Mouse (Mus musculus): Measurements from ENCODE around the gene Cltrn. TPM values are rescaled to one million over a fixed set of nuclear protein-coding genes. Genes with fewer than 3 reads are reported as not detected.

The Cltrn gene
- total and polyA plus RNA-seq, 3 experiments = not detected

- TF ChIP-seq RCOR1 (conservative IDR thresholded peaks at IDR 0.05; ENCODE audit: low read depth, low read length) (no peak), SMC3 (IDR thresholded peaks at IDR 0.05; ENCODE audit: low read depth, low read length) (no peak), CTCF (conservative IDR thresholded peaks at IDR 0.05 in 1 of 2, IDR thresholded peaks at IDR 0.05 in 1 of 2; ENCODE audit: low read depth in 2 of 2, low read length in 2 of 2) (no peak), NELFE (IDR thresholded peaks at IDR 0.05; ENCODE audit: low read depth, low read length) (no peak), NRF1 (IDR thresholded peaks at IDR 0.05; ENCODE audit: low read depth, low read length) (no peak), ETS1 (conservative IDR thresholded peaks at IDR 0.05; ENCODE audit: low read depth, low read length) (no peak), EP300 (IDR thresholded peaks at IDR 0.05; ENCODE audit: low read length) (no peak), SIN3A (IDR thresholded peaks at IDR 0.05; ENCODE audit: low read length) (no peak), USF2 (conservative IDR thresholded peaks at IDR 0.05; ENCODE audit: low read depth, low read length) (no peak), ZC3H11A (IDR thresholded peaks at IDR 0.05; ENCODE audit: low read depth, low read length) (no peak), MAFK (IDR thresholded peaks at IDR 0.05; ENCODE audit: insufficient replicate concordance, low read length) (no peak), KAT2A (IDR thresholded peaks at IDR 0.05; ENCODE audit: insufficient replicate concordance, low read length) (no peak), GABPA (IDR thresholded peaks at IDR 0.05; ENCODE audit: insufficient replicate concordance, low read depth, low read length) (no peak), E2F4 (IDR thresholded peaks at IDR 0.05; ENCODE audit: insufficient replicate concordance, low read depth, low read length) (no peak), MXI1 (IDR thresholded peaks at IDR 0.05; ENCODE audit: low read depth, low read length) (no peak), POLR2A (IDR thresholded peaks at IDR 0.05; ENCODE audit: low read depth, low read length) (no peak), IRF4 (IDR thresholded peaks at IDR 0.05; ENCODE audit: low read depth, low read length) (no peak)
- Histone ChIP-seq H3K27ac (ENCODE audit: insufficient read depth, low read depth) (no peak overlapping the region), H3K9me3 (replicated peaks; ENCODE audit: low read length) (no peaks in the 10 kb centered on the region), H3K4me3 (replicated peaks in 1 of 3; ENCODE audit: low read depth in 2 of 3, low read length in 2 of 3, poor library complexity in 1 of 3) (no peak overlapping the region), H3K4me2 (ENCODE audit: insufficient read depth, low read depth, poor library complexity, severe bottlenecking) (no peak overlapping the region), H3K9ac (ENCODE audit: insufficient read depth, low read depth) (no peak overlapping the region), H3K36me3 (replicated peaks in 1 of 2; ENCODE audit: control insufficient read depth in 1 of 2, insufficient read depth in 1 of 2, low read length in 1 of 2) (no peaks in the 10 kb centered on the region), H3K4me1 (ENCODE audit: control insufficient read depth in 1 of 2, insufficient read depth in 2 of 2) (no peaks in the 10 kb centered on the region), H3K27me3 (replicated peaks) (no peaks in the 10 kb centered on the region), H3K79me2 (replicated peaks; ENCODE audit: control insufficient read depth, extremely low read depth, insufficient read depth, poor library complexity, severe bottlenecking) (no peaks in the 10 kb centered on the region)
- in situ Hi-C loops (cut with MboI; ENCODE audit: low pct_ligation_motif_present, low pct_unique_long_range_greater_than_20kb, low sequenced_read_pairs) (no loop called here), dilution Hi-C loops (cut with MboI; ENCODE audit: extremely low pct_ligation_motif_present, extremely low pct_unique_long_range_greater_than_20kb, low sequenced_read_pairs) (no loop called here)
- no peak for DNase-seq (ENCODE audit: extremely low read depth)
Measured at GRCm38 (mm10) chrX:164102198-164102597, 13.6 kb downstream of the Cltrn start.

- no peaks in the 10 kb centered on the region for H3K79me2 ChIP-seq (replicated peaks; ENCODE audit: control insufficient read depth, extremely low read depth, insufficient read depth, poor library complexity, severe bottlenecking)
- H3K4me3 ChIP-seq (replicated peaks in 1 of 3; ENCODE audit: low read depth in 2 of 3, low read length in 2 of 3, poor library complexity in 1 of 3) = no peak overlapping the region
- H3K27me3 ChIP-seq (replicated peaks) = no peaks in the 10 kb centered on the region
- no peaks in the 10 kb centered on the region for H3K4me1 ChIP-seq (ENCODE audit: control insufficient read depth in 1 of 2, insufficient read depth in 2 of 2)
- dilution Hi-C loops (cut with MboI; ENCODE audit: extremely low pct_ligation_motif_present, extremely low pct_unique_long_range_greater_than_20kb, low sequenced_read_pairs) (no loop called here), in situ Hi-C loops (cut with MboI; ENCODE audit: low pct_ligation_motif_present, low pct_unique_long_range_greater_than_20kb, low sequenced_read_pairs) (no loop called here)
- H3K9me3 ChIP-seq (replicated peaks; ENCODE audit: low read length) = no peaks in the 10 kb centered on the region
- TF ChIP-seq POLR2A (IDR thresholded peaks at IDR 0.05; ENCODE audit: low read depth, low read length) (no peak), EP300 (IDR thresholded peaks at IDR 0.05; ENCODE audit: low read length) (no peak), MEF2A (IDR thresholded peaks at IDR 0.05; ENCODE audit: borderline replicate concordance, low read depth, low read length) (no peak), ETS1 (conservative IDR thresholded peaks at IDR 0.05; ENCODE audit: low read depth, low read length) (no peak), PAX5 (IDR thresholded peaks at IDR 0.05; ENCODE audit: low read length) (no peak), ZMIZ1 (IDR thresholded peaks at IDR 0.05; ENCODE audit: low read depth, low read length) (no peak), TBP (conservative IDR thresholded peaks at IDR 0.05; ENCODE audit: low read depth, low read length) (no peak), CTCF (conservative IDR thresholded peaks at IDR 0.05 in 1 of 2, IDR thresholded peaks at IDR 0.05 in 1 of 2; ENCODE audit: low read depth in 2 of 2, low read length in 2 of 2) (no peak), GABPA (IDR thresholded peaks at IDR 0.05; ENCODE audit: insufficient replicate concordance, low read depth, low read length) (no peak), HCFC1 (IDR thresholded peaks at IDR 0.05; ENCODE audit: low read depth, low read length) (no peak), RCOR1 (conservative IDR thresholded peaks at IDR 0.05; ENCODE audit: low read depth, low read length) (no peak), ELF1 (IDR thresholded peaks at IDR 0.05; ENCODE audit: low read depth, low read length) (no peak), SIN3A (IDR thresholded peaks at IDR 0.05; ENCODE audit: low read length) (no peak), MXI1 (IDR thresholded peaks at IDR 0.05; ENCODE audit: low read depth, low read length) (no peak), MAFK (IDR thresholded peaks at IDR 0.05; ENCODE audit: insufficient replicate concordance, low read length) (no peak), MYC (IDR thresholded peaks at IDR 0.05; ENCODE audit: low read depth, low read length) (no peak)
- no peak for DNase-seq (ENCODE audit: extremely low read depth)
- no peak overlapping the region for H3K27ac ChIP-seq (ENCODE audit: insufficient read depth, low read depth)
- H3K36me3 ChIP-seq (replicated peaks in 1 of 2; ENCODE audit: control insufficient read depth in 1 of 2, insufficient read depth in 1 of 2, low read length in 1 of 2) = no peaks in the 10 kb centered on the region
- H3K4me2 ChIP-seq (ENCODE audit: insufficient read depth, low read depth, poor library complexity, severe bottlenecking) = no peak overlapping the region
- no peak overlapping the region for H3K9ac ChIP-seq (ENCODE audit: insufficient read depth, low read depth)
Measured at GRCm38 (mm10) chrX:164102656-164103055, 14.0 kb downstream of the Cltrn start.
